Mouse (Mus musculus) ES-E14 (cell line): ENCODE data around the gene Ppm1m. TPM values are rescaled to one million over a fixed set of nuclear protein-coding genes. Genes with fewer than 3 reads are reported as not detected.

ENCODE experiments used
- DNase-seq: peaks from one replicate; pipeline ENCODE4 v3.0.0-alpha.2; 2013; ENCODE audit warnings: low read depth, low spot score
- H3K27ac ChIP-seq: 2 replicates; pipeline ENCODE4 v1.5.1; 2012; ENCODE audit warnings: low read depth, mild to moderate bottlenecking, low read length, moderate library complexity, mixed read lengths; ENCODE audit not compliant: poor library complexity, insufficient read depth, severe bottlenecking
- H3K36me3 ChIP-seq: 2 replicates; pipeline ENCODE4 v1.6.1; 2012; ENCODE audit warnings: mild to moderate bottlenecking, low read length, moderate library complexity, mixed read lengths; ENCODE audit not compliant: control insufficient read depth, poor library complexity, insufficient read depth, severe bottlenecking
- H3K4me1 ChIP-seq, 2 experiments: fragments of 150-350 bp in 1 of 2; sonication (generic) in 1 of 2; 2 replicates each; pipeline ENCODE4 v1.6.1; 2012; ENCODE audit warnings: low read length in 2 of 2, mild to moderate bottlenecking in 1 of 2, mixed read lengths in 1 of 2; ENCODE audit not compliant: control insufficient read depth in 2 of 2, insufficient read depth in 2 of 2, poor library complexity in 1 of 2
- H3K4me3 ChIP-seq, 2 experiments: fragments of 150-350 bp in 1 of 2; sonication (generic) in 1 of 2; 2 replicates each; pipeline ENCODE4 v1.5.1; 2012; ENCODE audit warnings: low read length in 2 of 2, low read depth in 1 of 2, mild to moderate bottlenecking in 1 of 2, mixed read lengths in 1 of 2; ENCODE audit not compliant: insufficient read depth in 1 of 2, poor library complexity in 1 of 2, severe bottlenecking in 1 of 2
- H3K9ac ChIP-seq: 2 replicates; pipeline ENCODE4 v1.6.1; 2012; ENCODE audit warnings: low read depth, mild to moderate bottlenecking, low read length, mixed read lengths; ENCODE audit not compliant: poor library complexity, insufficient read depth, severe bottlenecking
- H3K9me3 ChIP-seq: fragments of 150-350 bp; sonication (generic); 2 replicates; pipeline ENCODE4 v1.6.1; 2012; ENCODE audit warnings: low read depth, mild to moderate bottlenecking, low read length; ENCODE audit not compliant: control insufficient read depth, insufficient read depth
- CHD2 ChIP-seq: IDR thresholded peaks from 2 replicates; pipeline ENCODE4 v1.6.1; 2014; ENCODE audit warnings: mild to moderate bottlenecking, low read depth, low read length, inconsistent platforms
- HCFC1 ChIP-seq: IDR thresholded peaks from 2 replicates; pipeline ENCODE4 v1.6.1; 2012; ENCODE audit warnings: low read length, inconsistent platforms, borderline replicate concordance; ENCODE audit not compliant: insufficient read depth
- MAFK ChIP-seq: IDR thresholded peaks from 2 replicates; pipeline ENCODE4 v1.6.1; 2014; ENCODE audit warnings: mild to moderate bottlenecking, low read depth, low read length, inconsistent platforms; ENCODE audit not compliant: insufficient read depth
- ZC3H11A ChIP-seq: IDR thresholded peaks from 2 replicates; pipeline ENCODE4 v1.6.1; 2012; ENCODE audit warnings: low read depth, mild to moderate bottlenecking, inconsistent platforms, low read length, borderline replicate concordance
- ZNF384 ChIP-seq: IDR thresholded peaks from 2 replicates; pipeline ENCODE4 v1.6.1; 2012; ENCODE audit warnings: low read depth, low read length, inconsistent platforms
- in situ Hi-C, 2 experiments: fragments of 600-800 bp; cut with MboI; formaldehyde crosslinking; loops; one replicate each; pipeline ENCODE4 v1.15.1; 2025; ENCODE audit warnings: low sequenced_read_pairs in 2 of 2, inconsistent platforms in 1 of 2; ENCODE audit not compliant: unreplicated experiment in 2 of 2
- total RNA-seq: library from RNA; depleted of rRNA; stranded (reverse); fragments of 300-350 nt; gene quantifications from 2 replicates; pipeline ENCODE4 v1.2.3, GENCODE M21; 2012

Ppm1m gene
- total RNA-seq, 1 experiment: 40.6 TPM

DNA sequence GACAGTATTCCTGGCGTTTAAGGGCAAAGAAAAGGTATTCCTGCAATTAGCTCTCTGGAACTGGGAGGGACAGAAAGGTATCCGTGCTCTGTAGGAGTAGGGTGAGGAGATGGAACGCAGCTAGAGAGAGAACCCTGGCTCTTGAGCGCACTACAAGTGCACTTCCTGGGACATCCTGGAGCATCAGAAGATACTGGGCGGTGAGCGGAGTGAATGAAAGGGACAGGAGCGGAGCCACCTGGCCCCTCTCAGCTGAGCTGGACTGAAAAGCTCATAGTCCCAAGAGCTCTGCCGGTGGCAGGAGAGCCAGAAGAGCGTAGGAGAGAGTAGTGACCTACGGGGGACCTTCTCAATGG lies 50.2 kb downstream of the Ppm1m start:
- Histone ChIP-seq H3K4me1 (peaks cover 0 to 19% of the 10 kb centered on the region in 2 experiments; a peak in 2 of 4 replicates), H3K36me3 (no peaks in the 10 kb centered on the region), H3K4me3 (peak overlapping the region; percentile 36 to 39; a peak in 2 of 4 replicates), H3K27ac (no peak overlapping the region), H3K9ac (no peak overlapping the region), H3K9me3 (no peaks in the 10 kb centered on the region)
- in situ Hi-C loops: no loop called here
- TF ChIP-seq ZNF384: no peak
- TF ChIP-seq CHD2: no peak
- TF ChIP-seq MAFK: no peak
- no peak for TF ChIP-seq HCFC1
- no peak for TF ChIP-seq ZC3H11A
- DNase-seq: no peak

DNA sequence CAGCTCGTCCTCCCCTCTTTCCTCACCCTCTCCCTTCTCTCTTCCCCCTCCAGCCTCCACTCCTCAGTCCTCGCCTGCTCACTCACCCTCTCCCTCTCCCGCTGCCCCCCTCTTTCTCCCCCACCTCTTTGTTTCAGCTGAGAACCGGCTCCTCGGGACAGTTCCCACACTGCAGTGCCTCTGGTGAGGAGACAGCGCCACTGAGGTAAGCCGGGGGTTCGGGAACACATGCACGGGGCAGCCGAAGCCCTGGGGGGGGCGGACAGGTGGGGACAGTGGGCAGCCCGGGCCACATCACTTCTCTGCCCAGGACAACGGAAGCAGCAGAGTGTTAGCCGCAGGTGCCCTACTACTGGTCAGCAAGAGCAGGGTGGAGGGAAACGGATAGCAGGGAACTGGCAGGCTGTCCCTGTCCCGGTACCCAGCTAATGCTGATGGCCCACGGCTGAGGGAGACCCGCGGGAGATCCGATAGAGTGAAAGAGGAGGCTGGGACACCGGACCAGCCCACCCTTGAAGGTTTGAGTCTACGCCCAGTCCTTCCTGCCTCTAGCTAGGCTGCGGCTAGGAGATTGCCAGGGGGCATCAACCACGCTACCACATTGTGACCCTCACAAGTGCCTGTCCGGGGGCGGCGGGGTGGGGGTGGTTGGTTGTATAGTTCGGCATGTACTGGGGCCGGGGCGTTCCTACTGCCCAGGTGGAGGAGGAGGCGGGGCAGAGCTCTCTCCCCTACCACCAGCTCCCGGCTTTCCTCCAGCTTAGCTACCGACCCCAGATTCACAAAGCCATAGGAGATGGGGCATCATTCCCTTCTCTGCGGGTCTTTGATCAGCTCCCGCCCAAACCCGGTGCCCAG lies 50.8 kb downstream of the Ppm1m start:
- DNase-seq: no peak
- H3K9me3 ChIP-seq: no peaks in the 10 kb centered on the region
- H3K4me1 ChIP-seq: peaks cover 0 to 19% of the 10 kb centered on the region in 2 experiments; a peak in 2 of 4 replicates
- no peak for TF ChIP-seq ZC3H11A
- no peak for TF ChIP-seq CHD2
- TF ChIP-seq HCFC1: no peak
- TF ChIP-seq MAFK: no peak
- TF ChIP-seq ZNF384: no peak
- H3K9ac ChIP-seq: peak overlapping the region; percentile 26
- H3K27ac ChIP-seq: no peak overlapping the region
- no peaks in the 10 kb centered on the region for H3K36me3 ChIP-seq
- in situ Hi-C loops: no loop called here
- peak overlapping the region; percentile 36 to 39; a peak in 2 of 4 replicates for H3K4me3 ChIP-seq

DNA sequence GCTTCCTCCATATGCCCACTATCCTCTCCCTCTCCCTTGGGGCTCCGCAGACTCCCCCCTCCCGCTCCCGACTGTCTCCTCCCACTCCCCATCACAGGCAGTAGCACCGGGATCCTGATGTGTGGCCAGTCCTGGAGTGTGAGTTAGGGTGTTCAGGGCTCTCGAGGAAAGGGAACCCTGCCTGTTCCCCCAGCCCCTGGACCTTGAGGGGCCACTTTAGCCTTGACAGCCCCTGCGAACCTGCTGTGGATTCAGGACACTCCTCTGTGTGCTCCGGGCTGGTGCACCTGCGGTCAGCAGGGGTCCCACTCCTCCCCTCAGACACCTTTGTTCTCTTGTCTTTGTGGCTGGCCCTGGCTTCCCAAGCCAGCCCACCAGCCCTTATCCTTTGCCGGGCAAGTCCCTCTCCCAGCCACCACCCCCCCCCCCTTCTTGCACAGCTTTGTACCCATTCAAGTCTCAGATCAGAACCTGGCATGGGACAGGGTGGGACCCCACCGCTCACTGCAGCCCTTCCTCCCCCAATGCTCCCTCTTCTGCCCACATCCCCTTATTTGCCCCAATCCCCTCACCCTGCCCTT lies 51.6 kb downstream of the Ppm1m start:
- in situ Hi-C loops: no loop called here
- Histone ChIP-seq H3K9me3 (no peaks in the 10 kb centered on the region), H3K36me3 (no peaks in the 10 kb centered on the region), H3K27ac (no peak overlapping the region), H3K4me3 (peak overlapping the region; percentile 5 to 39; a peak in 2 of 4 replicates), H3K9ac (no peak overlapping the region), H3K4me1 (peaks cover 0 to 19% of the 10 kb centered on the region in 2 experiments; a peak in 2 of 4 replicates)
- TF ChIP-seq ZC3H11A (no peak), ZNF384 (no peak), MAFK (no peak), HCFC1 (no peak), CHD2 (no peak)
- DNase-seq: no peak

DNA sequence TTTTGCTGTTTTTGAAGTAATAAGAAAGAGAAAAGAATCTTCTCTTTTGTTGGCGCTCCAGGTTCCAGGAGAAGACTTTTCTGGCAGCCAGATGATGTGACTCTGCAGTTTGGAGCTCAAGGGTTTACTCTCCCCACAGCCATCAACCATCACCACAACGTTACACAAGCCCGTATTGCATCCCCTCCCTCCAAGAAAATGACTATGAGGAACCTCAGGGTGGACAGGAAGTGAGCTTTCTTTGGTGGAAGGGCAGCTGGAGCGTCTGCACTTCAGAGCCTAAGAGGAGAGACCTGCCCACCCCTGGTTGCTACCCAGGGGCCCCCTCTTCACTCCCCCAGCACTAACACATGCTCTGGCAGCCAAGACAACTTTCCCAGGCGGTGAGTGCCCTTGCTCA lies 52.3 kb downstream of the Ppm1m start:
- Histone ChIP-seq H3K4me1 (peaks cover 0 to 19% of the 10 kb centered on the region in 2 experiments; a peak in 2 of 4 replicates), H3K36me3 (no peaks in the 10 kb centered on the region), H3K4me3 (no peak overlapping the region), H3K27ac (no peak overlapping the region), H3K9me3 (no peaks in the 10 kb centered on the region), H3K9ac (no peak overlapping the region)
- in situ Hi-C loops: no loop called here
- no peak for DNase-seq
- TF ChIP-seq HCFC1 (no peak), ZC3H11A (no peak), CHD2 (no peak), MAFK (no peak), ZNF384 (no peak)
